Mouse (Mus musculus) cerebellum, postnatal 25 days (tissue): ENCODE results near the gene Fbxl18.

Experiments
- DNase-seq, 2 experiments: peaks; one replicate each; pipeline ENCODE4 v3.0.0; 2021; ENCODE audit warnings: mixed read lengths in 2 of 2

Gene Fbxl18

GRCm38 (mm10) chr5:142822286-142823095 is 72.7 kb downstream of the Fbxl18 start:
- DNase-seq: peak; percentile 61 to 69

- DNase-seq: no peak
Measured at GRCm38 (mm10) chr5:142821974-142822285, 73.3 kb downstream of the Fbxl18 start.

DNA sequence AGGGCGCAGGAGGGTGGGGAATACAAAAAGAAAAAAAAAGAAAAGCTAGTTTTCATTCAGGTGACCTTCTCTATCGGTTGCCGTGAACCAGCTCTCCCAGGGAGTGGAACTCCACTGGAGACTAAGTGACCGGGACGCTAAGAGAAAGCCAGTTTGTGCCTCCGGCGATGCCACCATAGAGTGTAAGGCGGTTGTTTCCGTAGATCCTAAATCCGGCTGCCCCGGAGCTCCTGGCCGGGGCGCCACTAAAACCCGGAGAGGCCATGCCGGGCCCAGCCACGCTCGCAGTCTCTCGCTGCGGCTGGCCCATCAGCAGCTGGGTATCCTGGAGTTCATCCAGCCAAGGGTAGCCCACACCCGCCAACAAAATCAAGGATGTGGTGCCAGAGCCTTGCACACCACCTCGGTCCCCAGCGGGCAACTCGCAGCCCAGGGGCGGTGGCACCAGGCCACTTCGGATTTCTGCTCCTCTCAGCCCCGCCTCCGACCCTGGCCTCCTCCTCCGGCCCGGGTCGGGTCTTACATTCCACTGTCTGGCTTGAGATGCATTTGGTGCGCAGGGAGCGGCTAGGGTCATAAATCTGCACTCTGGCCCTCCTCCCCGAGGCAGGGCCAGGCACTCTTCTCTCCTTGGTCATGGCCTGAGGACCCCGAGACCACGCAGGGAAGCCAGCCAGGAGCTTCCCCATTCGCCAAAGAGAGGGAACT is 73.8 kb downstream of the Fbxl18 start:
- DNase-seq: peak; percentile 93 to 94

DNA sequence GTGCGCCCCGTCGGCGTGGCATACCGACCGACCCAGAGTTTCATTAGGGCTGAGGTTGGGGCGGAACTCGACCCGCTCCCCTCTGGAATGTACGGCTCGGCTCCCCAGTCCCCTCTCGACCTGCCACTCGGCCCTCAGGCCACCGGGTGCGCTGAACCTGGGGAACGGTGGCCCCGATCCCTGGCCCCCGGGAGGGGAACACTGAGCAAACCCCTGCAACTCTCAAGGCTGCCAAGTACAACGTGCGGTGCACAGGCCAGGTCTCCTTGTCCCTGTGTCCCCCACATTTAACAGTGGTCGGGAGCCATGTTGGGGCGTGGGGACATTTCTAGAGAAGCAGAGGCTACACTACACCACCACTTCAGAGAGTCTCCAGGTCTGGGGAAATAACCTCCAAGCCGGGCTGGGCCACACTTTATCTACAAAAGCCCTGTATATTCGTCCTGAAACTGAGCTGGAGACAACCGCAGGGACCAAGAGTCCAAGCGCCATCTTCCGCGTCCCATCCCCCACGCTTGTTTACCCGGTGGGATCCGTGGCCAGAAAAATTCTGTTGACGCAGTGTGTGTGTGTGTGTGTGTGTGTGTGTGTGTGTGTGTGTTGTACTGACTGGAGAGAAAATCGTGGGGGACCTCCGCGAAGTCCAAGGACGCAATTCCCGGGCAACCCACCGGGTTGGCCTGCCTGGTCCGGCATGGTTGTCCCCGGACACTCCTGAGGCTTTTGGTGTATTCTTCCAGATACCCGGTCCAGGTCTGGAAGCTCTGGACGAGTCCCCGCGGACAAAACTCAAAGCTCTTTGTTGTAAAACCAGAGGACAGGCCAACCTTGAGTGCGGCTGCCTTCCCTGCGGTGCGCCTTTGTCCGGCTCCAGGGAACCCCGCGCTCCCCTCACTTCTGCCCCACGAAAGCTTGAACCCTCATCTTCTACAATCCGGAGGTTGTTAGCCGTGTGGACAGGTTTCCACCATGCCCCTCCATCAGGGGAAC is 74.7 kb downstream of the Fbxl18 start:
- DNase-seq: peak; percentile 85 to 87

DNA sequence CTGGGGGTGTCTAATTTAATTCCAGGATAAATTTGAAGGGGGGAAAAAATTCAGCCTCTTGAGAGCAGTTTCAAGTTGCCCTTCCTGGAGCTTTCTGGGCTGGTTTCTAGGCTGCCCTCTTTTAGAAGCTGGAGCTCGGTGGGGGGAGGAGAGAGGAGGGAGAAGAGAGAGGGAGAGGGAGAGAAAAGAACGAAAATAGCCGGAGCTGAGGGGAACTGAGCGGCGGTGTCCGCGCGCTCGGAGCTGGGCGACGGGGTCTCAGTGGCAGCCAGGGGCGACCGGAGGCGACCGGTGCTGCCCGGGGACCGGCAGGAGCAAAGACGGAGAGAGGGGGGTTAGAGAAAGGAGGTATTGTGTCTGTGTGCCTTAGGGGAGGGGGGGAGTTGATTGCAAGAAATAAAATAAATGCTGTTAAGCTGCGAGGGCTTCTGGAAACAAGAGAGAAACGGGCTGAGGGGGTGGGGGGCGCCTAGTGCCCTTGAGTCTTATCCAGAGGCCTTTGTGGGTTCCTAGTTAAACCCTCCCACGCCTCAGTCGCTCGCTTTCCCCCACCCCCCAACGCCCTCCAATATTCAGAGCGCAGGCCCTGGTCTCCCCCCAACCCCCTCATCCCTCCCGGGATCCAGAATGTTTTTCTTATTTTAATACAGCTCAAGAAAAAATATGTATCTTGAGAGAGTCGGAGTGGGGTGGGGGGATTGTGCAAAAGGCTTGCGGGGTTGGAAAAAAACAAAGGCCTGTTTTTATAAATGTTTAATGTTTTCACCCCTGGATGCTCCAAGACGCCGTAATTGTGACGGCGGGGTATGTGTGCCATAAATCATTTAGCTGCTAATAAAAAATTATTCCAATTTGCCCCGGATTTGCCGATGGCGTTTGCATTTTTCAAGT is 75.6 kb downstream of the Fbxl18 start:
- peak; percentile 82 to 85 for DNase-seq

- DNase-seq: peak; percentile 75 to 80
Measured at GRCm38 (mm10) chr5:142818435-142819360, 76.5 kb downstream of the Fbxl18 start.

DNA sequence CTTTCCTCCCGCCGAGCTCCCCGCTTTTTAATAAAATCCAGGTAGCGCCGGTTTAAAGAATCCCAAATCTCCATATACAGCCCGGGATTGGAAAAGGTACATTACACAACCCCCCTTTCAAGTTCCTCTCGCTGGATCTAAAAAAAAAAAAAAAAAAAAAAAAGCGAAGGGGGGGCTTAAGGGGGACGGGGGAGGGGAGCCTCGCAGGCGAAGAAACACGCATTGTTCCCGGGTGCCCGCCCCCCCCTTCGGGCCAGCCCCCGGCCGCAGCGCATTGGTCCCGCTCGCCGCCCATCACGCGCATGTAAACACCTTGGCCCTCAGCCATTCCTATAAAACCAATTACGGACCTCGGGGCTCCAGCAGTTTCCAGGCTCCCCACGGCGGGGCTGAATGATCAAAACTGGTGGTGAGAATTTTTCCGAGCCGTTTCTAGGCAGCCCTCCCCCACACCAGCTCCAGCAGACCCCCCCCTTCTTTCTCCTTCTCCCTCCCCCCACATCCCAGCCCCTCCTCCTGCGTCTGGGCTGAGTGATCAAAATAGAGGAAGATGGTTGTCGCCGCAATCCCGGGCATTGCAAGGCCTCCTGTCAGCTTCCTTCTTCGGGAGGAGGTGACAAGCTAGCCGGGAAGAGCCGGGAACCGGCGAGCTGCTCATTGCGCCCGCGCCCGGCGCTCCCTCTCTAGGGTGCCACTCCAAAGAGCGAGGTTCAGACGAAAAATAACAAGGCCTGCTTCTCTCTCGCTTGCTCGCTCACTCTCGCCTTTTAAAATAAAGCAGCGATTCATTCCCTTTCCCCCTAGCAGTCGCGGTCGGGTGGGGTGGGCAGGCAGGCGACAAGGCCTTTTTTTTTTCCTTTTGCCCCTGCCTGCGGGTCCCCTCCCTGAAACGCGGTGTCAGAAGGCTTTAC is 77.4 kb downstream of the Fbxl18 start, which contains the start of gene Tnrc18:
TSS of gene Tnrc18 (minus strand) at position 139 of the 911 bp plus-strand sequence.
- peak; percentile 100 for DNase-seq
